Mouse (Mus musculus) embryonic facial prominence, embryonic 15.5 days (tissue): ENCODE data around the gene Med24. TPM values are rescaled to one million over a fixed set of nuclear protein-coding genes. Genes with fewer than 3 reads are reported as not detected.
A peak's percentile ranks its signal among the peaks of the same experiment; 100 is the strongest.

ENCODE experiments used
- ATAC-seq: fragments of 200-750 bp; cut with Nextera tagmentation; 2 replicates; pipeline ENCODE4 v1.8.0; 2017; ENCODE audit warnings: low read depth, moderate TSS enrichment; ENCODE audit not compliant: insufficient number of reproducible peaks, low FRiP score, low TSS enrichment
- H3K27ac ChIP-seq: fragments of 300-500 bp; sonication (generic); replicated peaks from 2 replicates; pipeline ENCODE4 v1.5.1; 2015; ENCODE audit warnings: mild to moderate bottlenecking, inconsistent platforms
- H3K27me3 ChIP-seq: fragments of 300-500 bp; sonication (generic); 2 replicates; pipeline ENCODE4 v1.6.1; 2015; ENCODE audit warnings: inconsistent platforms
- H3K36me3 ChIP-seq: fragments of 300-500 bp; sonication (generic); 2 replicates; pipeline ENCODE4 v1.6.1; 2015; ENCODE audit warnings: mild to moderate bottlenecking, inconsistent platforms
- H3K4me1 ChIP-seq: fragments of 300-500 bp; sonication (generic); 2 replicates; pipeline ENCODE4 v1.6.1; 2015; ENCODE audit warnings: inconsistent platforms
- H3K4me2 ChIP-seq: fragments of 300-500 bp; sonication (generic); replicated peaks from 2 replicates; pipeline ENCODE4 v1.6.1; 2015; ENCODE audit warnings: mild to moderate bottlenecking, inconsistent platforms
- H3K4me3 ChIP-seq: fragments of 300-500 bp; sonication (generic); replicated peaks from 2 replicates; pipeline ENCODE4 v1.5.1; 2015; ENCODE audit warnings: mild to moderate bottlenecking, inconsistent platforms
- H3K9ac ChIP-seq: fragments of 300-500 bp; sonication (generic); 2 replicates; pipeline ENCODE4 v1.6.1; 2015; ENCODE audit warnings: inconsistent platforms
- H3K9me3 ChIP-seq: fragments of 300-500 bp; sonication (generic); replicated peaks from 2 replicates; pipeline ENCODE4 v1.6.1; 2016; ENCODE audit warnings: inconsistent platforms
- WGBS: fragments of 180-500 bp; shearing (Covaris S2); methylation state at CpG from one replicate; pipeline ENCODE4 v1.1.7; 2015; 5-methylcytosine and 5-hydroxymethylcytosine counted together
- polyA plus RNA-seq: library from polyadenylated mRNA; unstranded; fragments of >200 nt; fragmentation: Nextera tagmentation; extraction: Ambion mirVana; gene quantifications from 2 replicates; pipeline ENCODE4 v1.2.1, GENCODE M21; 2015

The Med24 gene
- polyA plus RNA-seq, 1 experiment from 2014 or later = 53.3 TPM

- no peak overlapping the region for H3K4me2 ChIP-seq
- H3K27me3 ChIP-seq = no peaks in the 10 kb centered on the region
- no peak for ATAC-seq
- no peak overlapping the region for H3K9ac ChIP-seq
- peaks cover 62% of the 10 kb centered on the region for H3K36me3 ChIP-seq
- no peaks in the 10 kb centered on the region for H3K9me3 ChIP-seq
- H3K4me3 ChIP-seq = no peak overlapping the region
- peak overlapping the region; percentile 75 for H3K27ac ChIP-seq
- peaks cover 64% of the 10 kb centered on the region for H3K4me1 ChIP-seq
- WGBS = 81% methylated on average over 18 of the region's 18 CpGs
These were observed 34.9 kb upstream of the Med24 start for GRCm38 (mm10) chr11:98764091-98764490.

DNA sequence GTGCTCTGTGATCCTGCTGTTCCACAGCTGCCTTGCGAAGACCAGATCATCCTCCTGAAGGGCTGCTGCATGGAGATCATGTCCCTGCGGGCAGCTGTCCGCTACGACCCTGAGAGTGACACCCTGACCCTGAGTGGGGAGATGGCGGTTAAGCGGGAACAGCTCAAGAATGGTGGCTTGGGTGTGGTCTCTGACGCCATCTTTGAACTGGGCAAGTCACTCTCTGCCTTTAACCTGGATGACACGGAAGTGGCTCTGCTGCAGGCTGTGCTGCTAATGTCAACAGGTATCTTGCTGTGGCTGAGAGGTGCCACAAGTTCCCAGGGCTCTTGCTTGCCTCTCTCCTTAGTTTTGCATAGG is 34.2 kb upstream of the Med24 start:
- WGBS = 77% methylated on average over 8 of the region's 8 CpGs
- H3K4me2 ChIP-seq = no peak overlapping the region
- peaks cover 60% of the 10 kb centered on the region for H3K36me3 ChIP-seq
- no peaks in the 10 kb centered on the region for H3K9me3 ChIP-seq
- H3K27me3 ChIP-seq = no peaks in the 10 kb centered on the region
- H3K4me3 ChIP-seq = no peak overlapping the region
- H3K9ac ChIP-seq = no peak overlapping the region
- no peak for ATAC-seq
- peaks cover 58% of the 10 kb centered on the region for H3K4me1 ChIP-seq
- peak overlapping the region; percentile 75 for H3K27ac ChIP-seq

DNA sequence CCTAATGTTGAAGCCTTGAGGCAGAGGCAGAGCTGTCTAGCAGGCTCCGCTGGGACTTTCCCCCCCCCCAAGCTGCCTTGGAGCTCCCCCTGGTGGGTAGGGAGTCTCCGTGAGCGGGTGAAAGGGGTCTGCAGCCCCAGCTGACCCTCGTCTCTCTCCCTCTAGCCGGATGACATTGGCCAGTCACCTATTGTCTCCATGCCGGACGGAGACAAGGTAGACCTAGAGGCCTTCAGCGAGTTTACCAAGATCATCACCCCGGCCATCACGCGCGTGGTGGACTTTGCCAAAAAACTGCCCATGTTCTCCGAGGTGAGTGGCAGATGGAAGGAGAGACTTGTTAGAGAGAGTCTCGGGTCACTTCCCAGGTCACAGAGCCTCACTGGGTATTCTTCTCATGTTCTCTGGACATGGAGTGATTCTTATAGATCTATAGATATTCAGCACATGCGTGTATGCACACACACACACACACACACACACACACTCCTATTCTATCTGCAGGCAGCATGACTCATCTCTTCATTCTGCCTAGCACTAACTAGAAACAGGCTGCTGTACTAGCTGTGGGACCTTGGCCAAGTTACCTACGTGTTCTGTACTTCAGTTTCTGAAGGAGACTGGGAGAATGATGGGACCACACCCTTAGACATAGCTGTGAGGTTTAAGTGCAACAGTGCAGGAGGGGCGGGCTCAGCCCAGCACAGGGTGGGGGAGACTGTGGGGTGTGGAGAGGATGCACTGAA is 33.7 kb upstream of the Med24 start:
- Histone ChIP-seq H3K36me3 (peaks cover 62% of the 10 kb centered on the region), H3K4me1 (peaks cover 53% of the 10 kb centered on the region), H3K4me2 (no peak overlapping the region), H3K9me3 (no peaks in the 10 kb centered on the region), H3K27ac (peak overlapping the region; percentile 75), H3K9ac (no peak overlapping the region), H3K4me3 (no peak overlapping the region), H3K27me3 (no peaks in the 10 kb centered on the region)
- 61% methylated on average over 17 of the region's 17 CpGs for WGBS
- peak; percentile 74; the same call in 1 of the 2 replicates for ATAC-seq

GRCm38 (mm10) chr11:98761939-98762338 is 32.7 kb upstream of the Med24 start:
- Histone ChIP-seq H3K9me3 (no peaks in the 10 kb centered on the region), H3K4me1 (peaks cover 44% of the 10 kb centered on the region), H3K4me3 (no peak overlapping the region), H3K4me2 (no peak overlapping the region), H3K9ac (no peak overlapping the region), H3K27me3 (no peaks in the 10 kb centered on the region), H3K27ac (no peak overlapping the region), H3K36me3 (peaks cover 70% of the 10 kb centered on the region)
- no peak for ATAC-seq
- WGBS = 94% methylated on average over 4 of the region's 4 CpGs

DNA sequence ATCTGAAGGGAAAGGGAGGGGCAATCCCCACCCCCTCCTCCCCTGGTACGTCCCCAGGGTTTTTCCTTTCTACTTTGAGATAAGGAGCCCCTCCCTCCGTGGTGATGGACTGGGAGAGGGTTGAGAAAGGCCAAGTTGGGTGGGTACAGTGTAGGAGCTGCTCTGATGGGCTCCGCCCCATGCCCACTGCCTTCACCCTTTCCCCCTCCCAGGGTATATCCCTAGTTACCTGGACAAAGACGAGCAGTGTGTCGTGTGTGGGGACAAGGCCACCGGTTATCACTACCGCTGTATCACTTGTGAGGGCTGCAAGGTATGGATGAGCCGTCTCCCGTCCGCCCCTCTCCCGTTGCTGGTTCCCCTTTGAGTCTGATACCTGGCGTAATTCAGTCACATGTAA is 27.5 kb upstream of the Med24 start:
- Histone ChIP-seq H3K27ac (no peak overlapping the region), H3K4me1 (peaks cover 35% of the 10 kb centered on the region), H3K27me3 (no peaks in the 10 kb centered on the region), H3K4me2 (no peak overlapping the region), H3K9ac (no peak overlapping the region), H3K9me3 (no peaks in the 10 kb centered on the region), H3K4me3 (no peak overlapping the region), H3K36me3 (peaks cover 66% of the 10 kb centered on the region)
- ATAC-seq = no peak
- WGBS = 86% methylated on average over 12 of the region's 12 CpGs

DNA sequence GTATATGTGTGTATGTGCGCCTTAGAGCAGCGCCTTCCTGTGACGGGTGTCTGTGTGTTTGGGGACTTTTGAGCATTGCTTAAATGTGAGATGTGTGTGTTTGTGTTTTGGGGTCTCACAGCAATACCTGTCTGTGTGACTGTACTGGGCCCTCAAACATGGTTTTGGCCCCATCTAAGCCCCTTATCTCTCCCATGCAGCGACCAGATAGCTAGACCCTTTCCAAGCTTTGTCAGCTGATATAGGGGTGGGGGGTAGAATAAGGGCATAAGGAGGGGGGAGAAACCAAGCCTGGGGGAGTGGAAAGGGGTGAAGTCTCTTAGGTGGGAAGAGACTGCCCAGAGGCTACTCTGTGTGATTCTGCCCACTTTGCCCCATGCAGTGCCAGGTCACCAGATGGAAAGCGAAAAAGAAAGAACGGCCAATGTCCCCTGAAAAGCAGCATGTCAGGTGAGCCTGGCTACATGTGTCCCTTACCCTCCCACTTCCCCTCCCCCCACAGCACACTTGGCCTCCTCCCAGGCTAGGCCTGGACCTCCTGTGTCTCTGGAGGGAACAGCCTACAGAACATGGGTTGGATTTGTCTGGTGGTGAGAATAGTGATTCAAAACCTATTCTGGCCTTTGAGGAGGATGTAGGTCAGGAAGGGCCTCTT is 26.6 kb upstream of the Med24 start:
- no peak for ATAC-seq
- no peaks in the 10 kb centered on the region for H3K27me3 ChIP-seq
- peaks cover 44% of the 10 kb centered on the region for H3K4me1 ChIP-seq
- no peaks in the 10 kb centered on the region for H3K9me3 ChIP-seq
- no peak overlapping the region for H3K27ac ChIP-seq
- H3K9ac ChIP-seq = no peak overlapping the region
- no peak overlapping the region for H3K4me3 ChIP-seq
- WGBS = 94% methylated on average over 6 of the region's 6 CpGs
- no peak overlapping the region for H3K4me2 ChIP-seq
- peaks cover 58% of the 10 kb centered on the region for H3K36me3 ChIP-seq

GRCm38 (mm10) chr11:98754621-98755181 is 25.5 kb upstream of the Med24 start:
- ATAC-seq = 0 out of 2 replicates have a peak, but pooled peaks have one; percentile 12
- peaks cover 46% of the 10 kb centered on the region for H3K36me3 ChIP-seq

DNA sequence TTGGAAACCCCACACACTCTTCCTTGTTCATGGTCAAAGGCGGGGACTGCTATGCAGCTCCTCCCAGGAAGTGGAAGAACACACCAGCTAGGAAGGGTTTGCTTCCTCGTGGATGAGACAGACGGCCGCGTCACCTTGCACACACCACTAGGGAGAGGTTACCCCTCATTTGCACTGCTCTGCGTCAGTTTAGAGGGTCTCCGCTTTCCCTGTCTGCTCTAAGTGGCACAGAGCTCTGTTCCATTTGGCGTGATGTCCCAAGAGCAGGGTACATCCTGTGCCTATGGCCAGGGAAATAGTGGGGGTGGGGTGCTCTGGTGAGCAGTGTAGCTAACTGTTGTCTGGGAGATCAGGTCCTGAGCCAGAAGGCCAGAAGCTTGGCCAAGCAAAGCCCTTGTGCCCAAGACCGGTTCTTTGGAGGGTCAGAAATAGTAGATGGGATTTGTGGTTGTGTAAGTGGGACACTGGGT is 25.0 kb upstream of the Med24 start:
- H3K36me3 ChIP-seq = peaks cover 45% of the 10 kb centered on the region
- no peak overlapping the region for H3K4me3 ChIP-seq
- H3K4me1 ChIP-seq = peaks cover 61% of the 10 kb centered on the region
- no peaks in the 10 kb centered on the region for H3K9me3 ChIP-seq
- WGBS = 60% methylated on average over 9 of the region's 9 CpGs
- H3K9ac ChIP-seq = no peak overlapping the region
- ATAC-seq = no peak
- H3K27ac ChIP-seq = peak overlapping the region; percentile 73
- H3K4me2 ChIP-seq = no peak overlapping the region
- H3K27me3 ChIP-seq = no peaks in the 10 kb centered on the region

More at GRCm38 (mm10) chr11:98754621-98755181, 25.5 kb upstream of the Med24 start:
- Histone ChIP-seq H3K27me3 (no peaks in the 10 kb centered on the region), H3K4me3 (no peak overlapping the region), H3K27ac (peak overlapping the region; percentile 73), H3K9ac (no peak overlapping the region), H3K4me2 (no peak overlapping the region), H3K9me3 (no peaks in the 10 kb centered on the region), H3K4me1 (peaks cover 55% of the 10 kb centered on the region)
- WGBS = 26% methylated on average over 7 of the region's 7 CpGs

DNA sequence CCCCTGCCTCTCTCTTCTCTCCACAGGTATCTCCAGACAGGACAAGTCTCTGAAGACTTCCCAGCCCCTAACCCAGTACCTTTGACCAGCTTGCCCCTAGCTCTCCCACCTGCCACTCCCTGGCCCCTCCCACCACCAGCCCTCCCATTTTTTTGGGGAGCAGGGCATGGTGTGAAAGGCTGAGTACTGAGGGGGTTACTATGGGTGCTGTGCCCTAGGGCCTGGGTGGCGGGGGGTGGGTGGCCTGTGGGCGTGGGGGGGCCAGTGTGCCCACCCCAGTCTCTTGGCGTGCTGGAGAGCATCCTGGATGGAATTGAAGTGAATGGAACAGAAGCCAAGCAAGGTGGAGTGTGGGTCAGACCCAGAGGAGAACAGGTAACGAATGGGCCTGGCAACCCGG is 24.0 kb upstream of the Med24 start:
- H3K4me1 ChIP-seq = peaks cover 70% of the 10 kb centered on the region
- H3K4me3 ChIP-seq = no peak overlapping the region
- H3K9me3 ChIP-seq = no peaks in the 10 kb centered on the region
- no peak overlapping the region for H3K4me2 ChIP-seq
- no peaks in the 10 kb centered on the region for H3K27me3 ChIP-seq
- no peak overlapping the region for H3K9ac ChIP-seq
- 85% methylated on average over 5 of the region's 5 CpGs for WGBS
- ATAC-seq = no peak
- H3K27ac ChIP-seq = no peak overlapping the region
- H3K36me3 ChIP-seq = peaks cover 37% of the 10 kb centered on the region

DNA sequence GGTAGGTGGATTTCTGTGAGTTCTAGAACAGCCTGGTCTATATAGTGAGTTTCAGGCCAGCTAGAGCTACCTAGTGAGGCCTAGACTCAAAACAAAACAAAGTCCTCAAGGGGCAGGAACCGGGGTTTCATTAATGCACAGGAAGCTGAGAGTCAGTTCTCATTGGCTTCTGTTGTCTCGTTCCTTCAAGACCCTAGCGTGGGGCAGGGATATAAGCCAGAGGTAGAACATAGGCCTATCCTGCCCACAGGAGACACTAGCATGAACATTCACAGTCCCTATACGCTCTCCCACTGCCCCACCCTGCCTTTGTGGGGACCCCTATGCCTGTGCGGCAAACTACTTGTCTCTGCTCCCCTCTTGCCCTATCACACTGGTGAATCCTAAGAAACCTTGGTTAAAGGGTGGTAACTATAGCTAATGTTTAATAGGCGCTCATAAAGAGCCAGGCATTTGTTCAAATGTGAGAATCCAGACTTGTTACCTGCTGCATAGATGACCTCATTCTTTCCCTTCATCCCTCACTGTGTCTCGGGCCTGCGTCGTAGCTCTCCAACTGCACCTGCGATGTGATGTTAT is 23.4 kb upstream of the Med24 start:
- H3K4me1 ChIP-seq = peaks cover 76% of the 10 kb centered on the region
- H3K27me3 ChIP-seq = no peaks in the 10 kb centered on the region
- no peak overlapping the region for H3K4me2 ChIP-seq
- no peak overlapping the region for H3K27ac ChIP-seq
- WGBS = 82% methylated on average over 10 of the region's 10 CpGs
- no peak overlapping the region for H3K9ac ChIP-seq
- peaks cover 35% of the 10 kb centered on the region for H3K36me3 ChIP-seq
- ATAC-seq = no peak
- H3K4me3 ChIP-seq = no peak overlapping the region
- no peaks in the 10 kb centered on the region for H3K9me3 ChIP-seq

- WGBS = 23% methylated on average over 6 of the region's 6 CpGs
- peaks cover 21% of the 10 kb centered on the region for H3K36me3 ChIP-seq
- ATAC-seq = peak; percentile 40
- H3K27me3 ChIP-seq = no peaks in the 10 kb centered on the region
- peak overlapping the region; percentile 39 for H3K4me2 ChIP-seq
- peak overlapping the region; percentile 94 for H3K27ac ChIP-seq
- H3K9me3 ChIP-seq = no peaks in the 10 kb centered on the region
- H3K4me3 ChIP-seq = peak overlapping the region; percentile 13; the same call in 1 of the 2 replicates
- peaks cover 88% of the 10 kb centered on the region for H3K4me1 ChIP-seq
- no peak overlapping the region for H3K9ac ChIP-seq
These were observed 22.1 kb upstream of the Med24 start for GRCm38 (mm10) chr11:98751221-98751782.
